In the genomic region with DNA sequence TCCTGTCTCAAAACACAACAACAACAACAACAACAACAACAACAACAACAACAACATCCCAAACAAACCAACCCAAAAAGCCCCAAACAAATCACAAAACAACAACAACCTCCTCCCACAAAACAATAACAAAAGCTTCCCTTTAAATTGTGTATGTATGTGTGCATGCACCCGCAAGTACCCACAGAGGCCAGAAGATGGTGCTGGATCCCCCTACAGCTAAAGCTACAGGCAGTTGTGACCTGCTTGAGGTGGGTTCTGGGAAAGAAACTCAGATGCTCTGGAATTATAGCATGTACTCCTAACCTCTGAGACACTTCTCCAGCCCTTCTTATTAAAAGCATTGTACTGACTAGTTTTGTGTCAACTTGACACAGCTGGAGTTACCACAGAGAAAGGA, we compare ENCODE assay signal across 8 mouse cellular contexts. TPM values are rescaled to one million over a fixed set of nuclear protein-coding genes. Genes with fewer than 3 reads are reported as not detected.
DNase-seq lines count a peak whose midpoint lies in the region; ATAC-seq and TF ChIP-seq lines count a peak whose summit lies in the region.

No protein-coding gene starts in this region.

- H3K9ac ChIP-seq in neural tube, embryonic 11.5 days (ENCODE audit: low read length), result no peak overlapping the region

- H3K4me3 ChIP-seq in neural tube, embryonic 11.5 days (ENCODE audit: low read depth, low read length), result no peak overlapping the region
- H3K4me3 ChIP-seq in small intestine, adult 2 months (ENCODE audit: low read depth, low read length), result no peak overlapping the region

- DNase-seq in cerebellum, postnatal 10 days, result peak; percentile 29 to 38
- DNase-seq in cerebellum, adult 11 months, result no peak
- DNase-seq in neural tube, embryonic 11.5 days (ENCODE audit: low spot score), result peak; percentile 35
- DNase-seq in neural tube, embryonic 10.5 days (ENCODE audit: extremely low spot score, low spot score), result no peak
- DNase-seq in induced T-regulatory cell, adult 2 months (ENCODE audit: low read depth), result peak; percentile 59
- DNase-seq in adrenal gland, postnatal 25 days, result no peak

- no peak for TF ChIP-seq POLR2A in small intestine, adult 2 months (IDR thresholded peaks at IDR 0.05; ENCODE audit: low read depth, low read length)

- no peaks in the 10 kb centered on the region for H3K27me3 ChIP-seq in neural tube, embryonic 11.5 days (ENCODE audit: control insufficient read depth, insufficient read depth, low read length)
- no peaks in the 10 kb centered on the region for H3K27me3 ChIP-seq in small intestine, adult 2 months (ENCODE audit: control insufficient read depth, insufficient read depth, low read length)

- WGBS in neural tube, embryonic 11.5 days, result 58% methylated on average over 1 of the region's 1 CpGs
- WGBS in small intestine, adult 2 months, result 86% methylated on average over 1 of the region's 1 CpGs

- ATAC-seq in neural tube, embryonic 11.5 days (ENCODE audit: insufficient read depth, low FRiP score, low TSS enrichment), result no peak
- ATAC-seq in inflammation-experienced regulatory T-cells, adult 6 months, result no peak

- no peak overlapping the region for H3K4me2 ChIP-seq in neural tube, embryonic 11.5 days (ENCODE audit: low read depth)

- H3K36me3 ChIP-seq in neural tube, embryonic 11.5 days (ENCODE audit: control insufficient read depth, insufficient read depth, low read length), result no peaks in the 10 kb centered on the region
- H3K36me3 ChIP-seq in small intestine, adult 2 months (ENCODE audit: control insufficient read depth, insufficient read depth, low read length), result no peaks in the 10 kb centered on the region

- TF ChIP-seq CTCF in small intestine, adult 2 months (IDR thresholded peaks at IDR 0.05; ENCODE audit: extremely low read depth, insufficient read length, insufficient replicate concordance, low read depth, low read length), result peak; percentile 55; the same call in 1 of the 2 replicates

- H3K27ac ChIP-seq in neural tube, embryonic 11.5 days (ENCODE audit: low read depth, low read length), result no peak overlapping the region
- H3K27ac ChIP-seq in small intestine, adult 2 months (ENCODE audit: insufficient read depth, low read depth, low read length), result no peak overlapping the region

- no peaks in the 10 kb centered on the region for H3K4me1 ChIP-seq in neural tube, embryonic 11.5 days (ENCODE audit: control insufficient read depth, insufficient read depth, low read length)
- H3K4me1 ChIP-seq in small intestine, adult 2 months (ENCODE audit: control insufficient read depth, insufficient read depth, insufficient read length, low read length), result peaks cover 7% of the 10 kb centered on the region; the same call in 1 of the 2 replicates

- no peaks in the 10 kb centered on the region for H3K9me3 ChIP-seq in neural tube, embryonic 11.5 days (ENCODE audit: control insufficient read depth, low read length)

RNA-seq across cellular contexts. Expression of gene Vps45, which starts 22.7 kb away (rescaled TPM):
- 31.0 and 32.2 TPM in 2 replicates for polyA plus RNA-seq in neural tube, embryonic 11.5 days (2014; fragmentation: Nextera tagmentation; extraction: Ambion mirVana)
- polyA plus RNA-seq in small intestine, adult 2 months (2012; rRNA removed), result 0.99 and 2.5 TPM in 2 replicates
- polyA plus RNA-seq in inflammation-experienced regulatory T-cells, adult 6 months (2017; shearing (Covaris generic)), result 10 to 100 TPM; 21.2 to 23.9 (median 23.9) TPM
- 39.0 and 41.2 TPM in 2 replicates for total RNA-seq in adrenal gland, postnatal 25 days (2021)

RNA-seq across cellular contexts. Expression of gene Otud7b, which starts 23.3 kb away (rescaled TPM):
- 9.0 and 11.4 TPM in 2 replicates for polyA plus RNA-seq in neural tube, embryonic 11.5 days (2014; fragmentation: Nextera tagmentation; extraction: Ambion mirVana)
- 13.7 and 23.6 TPM in 2 replicates for polyA plus RNA-seq in small intestine, adult 2 months (2012; rRNA removed)
- 10 to 100 TPM in 1 of 3 experiments, 1 to 10 TPM in 2; 7.4 to 13.1 (median 9.9) TPM for polyA plus RNA-seq in inflammation-experienced regulatory T-cells, adult 6 months (2017; shearing (Covaris generic))
- total RNA-seq in adrenal gland, postnatal 25 days (2021), result 25.8 and 40.5 TPM in 2 replicates

Comparison
In these comparisons a context has a peak if more than half of its experiments do, and no peak if none do; other contexts are left out.
1. DNase-seq: peak in cerebellum, postnatal 10 days (2 of 2), neural tube, embryonic 11.5 days (single experiment) and induced T-regulatory cell, adult 2 months (single experiment); none in cerebellum, adult 11 months (single experiment), neural tube, embryonic 10.5 days (single experiment) and adrenal gland, postnatal 25 days (single experiment).